Mouse (Mus musculus) monocyte, adult 2 months (primary cell): ENCODE results near the gene Tatdn2.
"Not testable (repeated sequence)": the region's sequence is repeated elsewhere in the genome, so short reads cannot be mapped to it uniquely, and the experiment has no call there.

Experiments used
- DNase-seq, 2 experiments: peaks; one replicate each; pipeline ENCODE4 v3.0.0; 2022; ENCODE audit warnings: low spot score in 2 of 2, low read depth in 1 of 2

Gene Tatdn2

DNA sequence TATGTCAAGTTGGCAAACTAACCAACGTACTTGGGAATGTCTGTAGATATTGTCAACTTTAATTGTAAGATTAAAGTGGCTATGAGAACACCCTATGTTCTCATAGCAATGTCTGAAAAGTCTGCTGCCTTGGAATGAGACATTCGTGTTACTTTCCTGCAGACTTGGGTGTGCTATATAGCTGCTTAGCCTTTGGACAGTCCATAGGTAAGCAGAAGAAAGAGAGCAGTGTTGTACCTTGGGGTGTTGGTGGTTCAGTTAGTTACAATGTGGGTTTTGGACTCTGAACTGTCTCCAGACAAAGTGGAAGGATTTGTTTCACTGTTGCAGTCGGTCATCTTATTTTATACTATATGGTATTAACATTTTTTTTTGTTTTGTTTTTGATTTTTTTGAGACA, 15.9 kb downstream of the Tatdn2 start:
- no peak for DNase-seq

DNA sequence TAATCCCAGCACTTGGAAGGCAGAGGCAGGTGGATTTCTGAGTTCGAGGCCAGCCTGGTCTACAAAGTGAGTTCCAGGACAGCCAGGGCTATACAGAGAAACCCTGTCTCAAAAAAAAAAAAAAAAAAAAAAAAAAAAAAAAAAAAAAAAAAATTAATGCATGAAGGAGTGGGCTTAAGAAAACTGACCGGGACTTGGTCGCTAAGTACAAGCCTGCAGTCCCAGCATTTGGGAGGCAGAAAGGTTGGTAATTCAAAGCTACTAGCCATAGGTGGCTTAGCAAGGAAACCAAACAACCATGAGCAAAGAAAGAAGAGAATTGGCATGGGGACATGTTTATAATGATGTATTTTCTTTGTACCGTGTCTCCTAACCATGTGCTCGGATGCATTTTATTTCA, 16.5 kb downstream of the Tatdn2 start:
- DNase-seq: not testable (repeated sequence)

- DNase-seq: no peak
Observed at GRCm38 (mm10) chr6:113714276-113714675, 17.4 kb downstream of the Tatdn2 start.

DNA sequence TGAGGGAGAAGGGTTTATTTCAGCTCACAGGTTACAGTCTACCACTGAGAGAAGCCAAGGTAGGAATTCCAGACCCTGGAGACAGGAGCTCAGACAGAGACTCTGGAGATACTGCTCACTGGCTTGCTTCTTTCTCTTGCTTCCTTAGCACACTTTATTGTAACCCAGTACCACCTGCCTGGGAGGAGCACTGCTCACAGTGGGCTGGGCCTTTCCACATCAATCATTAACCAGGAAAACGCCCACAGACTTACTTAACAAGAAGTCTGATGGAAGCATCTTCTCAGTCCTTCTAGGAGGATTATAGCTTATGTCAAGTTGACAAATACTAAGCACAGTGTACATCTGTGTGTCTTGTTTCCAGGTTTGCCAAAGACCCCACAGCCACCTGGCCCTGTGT, 17.9 kb downstream of the Tatdn2 start:
- DNase-seq: no peak

- no peak for DNase-seq
Observed at GRCm38 (mm10) chr6:113717541-113717940, 20.7 kb downstream of the Tatdn2 start.

DNA sequence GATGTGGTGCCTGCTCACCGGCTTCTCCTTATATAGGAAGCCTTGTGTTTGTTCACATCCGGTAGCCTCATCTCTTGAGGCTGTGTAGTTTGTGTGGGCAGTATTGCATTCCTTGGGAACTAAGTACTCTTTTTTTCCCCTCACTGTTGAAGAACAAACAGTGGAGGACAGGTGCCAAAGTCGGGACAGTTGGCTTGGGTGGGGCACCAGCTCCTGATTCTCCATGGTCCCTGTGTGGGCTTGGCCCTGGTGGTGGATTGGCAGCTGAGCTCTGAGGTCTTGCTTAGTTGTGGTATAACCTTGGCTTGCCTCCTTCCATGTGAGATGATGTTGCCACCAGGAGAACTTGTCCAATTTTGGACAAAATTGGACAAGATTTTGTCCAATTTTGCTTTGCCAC, 23.0 kb downstream of the Tatdn2 start, which contains the start of gene Ghrl:
Gene Ghrl (minus strand): TSS at position 3 of the 400 bp plus-strand sequence.
- no peak for DNase-seq

- no peak for DNase-seq
Observed at GRCm38 (mm10) chr6:113721061-113721460, 24.2 kb downstream of the Tatdn2 start.

- no peak for DNase-seq
Observed at GRCm38 (mm10) chr6:113728181-113728580, 31.3 kb downstream of the Tatdn2 start.

DNA sequence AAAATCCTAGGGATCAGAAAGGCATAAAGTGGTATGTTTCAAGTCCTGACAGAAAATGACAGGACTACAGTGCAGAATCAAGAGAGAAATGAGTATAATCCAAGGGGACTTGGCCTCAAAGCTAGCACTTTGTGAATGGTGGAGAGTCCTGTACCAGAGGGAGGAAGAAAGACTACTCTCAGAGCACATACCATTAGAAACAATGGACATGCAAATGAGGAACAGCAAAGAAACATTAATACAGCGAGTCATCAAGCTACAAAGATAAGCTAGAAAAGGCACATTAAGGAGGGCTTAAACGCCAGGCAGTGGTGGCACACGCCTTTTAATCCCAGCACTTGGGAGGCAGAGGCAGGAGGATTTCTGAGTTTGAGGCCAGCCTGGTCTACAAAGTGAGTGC, 34.4 kb downstream of the Tatdn2 start:
- DNase-seq: no peak

GRCm38 (mm10) chr6:113737318-113738046, 40.6 kb downstream of the Tatdn2 start:
- no peak for DNase-seq

- DNase-seq: peak; percentile 56 to 79
Observed at GRCm38 (mm10) chr6:113740236-113741217, 43.7 kb downstream of the Tatdn2 start, which contains the start of gene Sec13. Gene Sec13 (minus strand): TSS chr6:113740743.

GRCm38 (mm10) chr6:113741425-113741824, 44.6 kb downstream of the Tatdn2 start:
- no peak for DNase-seq

DNA sequence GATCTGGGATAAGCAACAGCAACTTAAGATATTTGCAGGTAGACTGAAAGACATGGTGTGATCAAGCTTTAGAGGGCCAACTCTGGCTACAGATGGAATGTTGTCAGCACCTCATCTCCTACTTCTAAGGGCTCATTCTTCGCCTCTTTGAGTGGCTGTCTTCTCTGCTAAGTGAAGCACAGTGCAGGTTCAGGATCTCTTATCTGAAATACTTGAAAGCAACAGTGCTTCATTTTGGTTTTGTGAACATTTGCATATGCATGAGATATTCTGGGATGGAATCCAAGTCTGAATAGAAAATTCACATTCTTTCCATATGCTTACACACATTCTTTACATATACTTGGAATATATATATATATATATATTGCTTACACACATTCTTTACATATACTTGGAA, 45.5 kb downstream of the Tatdn2 start:
- DNase-seq: no peak

DNA sequence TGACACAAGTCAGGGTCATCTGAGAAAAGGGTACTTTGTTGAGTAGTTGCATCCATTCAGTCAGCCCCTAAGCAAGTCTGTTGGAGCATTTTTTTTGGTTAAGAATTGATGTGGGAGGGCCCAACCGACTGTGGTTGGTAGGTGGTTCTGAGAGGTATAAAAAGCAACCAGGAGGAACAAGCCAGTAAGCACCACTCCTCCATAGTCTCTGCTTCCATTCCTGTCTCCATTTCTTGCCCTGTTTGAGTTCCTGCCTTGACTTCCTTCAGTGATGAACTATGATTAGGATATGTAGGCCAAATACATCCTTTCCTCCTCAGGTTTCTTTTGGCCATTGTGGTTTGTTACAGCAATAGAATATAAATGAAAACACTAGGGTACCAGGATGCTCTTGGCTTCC, 46.3 kb downstream of the Tatdn2 start:
- no peak for DNase-seq

GRCm38 (mm10) chr6:113745117-113745516, 48.3 kb downstream of the Tatdn2 start:
- no peak for DNase-seq

DNA sequence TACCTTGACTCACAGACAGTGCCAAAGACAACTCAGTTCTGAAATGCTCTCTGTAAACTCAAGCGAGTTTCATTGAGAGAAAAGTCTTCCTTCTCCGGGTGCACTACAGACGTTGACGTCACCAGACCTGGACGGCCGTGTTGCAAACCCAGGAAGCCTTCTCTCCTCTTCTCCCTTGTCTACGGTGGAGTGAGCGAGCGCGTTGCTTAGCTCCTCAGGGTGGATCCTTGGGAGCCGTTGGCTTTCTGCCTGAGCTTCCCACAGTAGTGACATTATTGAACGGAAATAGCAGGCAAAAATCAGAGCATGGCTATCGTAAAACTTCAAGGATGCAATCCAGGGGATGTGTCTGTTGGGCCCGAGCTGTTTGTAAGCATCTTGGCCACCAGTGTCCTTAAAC, 50.4 kb downstream of the Tatdn2 start:
- no peak for DNase-seq

DNA sequence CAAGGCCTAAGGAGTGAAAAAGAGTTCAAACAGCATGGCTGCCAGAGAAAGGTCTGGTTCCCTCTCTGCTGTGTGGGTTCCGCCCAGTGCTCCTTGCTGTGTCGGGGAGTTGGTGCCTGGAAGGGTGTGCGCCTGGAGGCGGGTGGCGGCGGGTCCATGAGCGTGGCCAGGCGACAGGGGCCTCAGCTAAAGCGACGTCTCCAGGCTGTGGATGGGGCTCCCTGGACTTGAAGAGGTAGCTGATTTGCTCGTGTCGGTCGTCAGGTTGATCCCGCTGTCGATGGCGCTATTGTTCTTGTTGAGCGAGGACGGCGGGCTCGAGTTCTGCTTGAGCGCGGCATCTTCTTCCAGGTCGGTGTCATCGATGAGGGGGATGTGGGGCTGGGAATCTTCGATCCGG, 51.5 kb downstream of the Tatdn2 start:
- DNase-seq: no peak

DNA sequence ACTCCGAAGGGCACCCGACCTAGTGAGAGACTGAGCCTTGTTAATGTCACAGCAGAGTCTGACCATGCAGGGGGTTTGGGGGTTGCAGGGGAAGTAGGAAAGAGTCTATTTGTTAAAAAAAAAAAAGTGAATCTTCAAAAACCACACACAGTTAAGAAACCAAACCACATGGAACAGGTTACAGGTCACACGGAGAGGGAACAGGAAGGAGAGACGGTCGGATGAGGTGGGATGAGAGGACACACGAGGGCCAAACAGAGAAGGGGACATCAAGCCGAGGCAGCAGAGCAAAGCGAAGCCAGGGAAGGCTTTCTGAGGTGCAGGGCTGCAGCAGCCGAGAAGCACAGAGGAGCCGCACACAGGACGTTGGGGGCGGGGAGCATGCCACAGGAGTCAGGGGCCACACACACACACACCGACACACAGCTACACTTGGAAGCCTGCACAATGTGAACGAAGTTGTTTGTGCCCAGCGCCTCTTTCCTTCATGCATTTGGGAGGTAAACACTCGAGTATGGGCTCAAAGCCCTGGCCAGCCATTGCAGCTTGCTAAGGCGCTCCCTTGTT, 52.4 kb downstream of the Tatdn2 start:
- no peak for DNase-seq
